Mouse (Mus musculus): Measurements from ENCODE around the gene Tescl. TPM values are rescaled to one million over a fixed set of nuclear protein-coding genes. Genes with fewer than 3 reads are reported as not detected.

The Tescl gene
- total RNA-seq, 2 experiments from 2014 or later, result not detected

DNA sequence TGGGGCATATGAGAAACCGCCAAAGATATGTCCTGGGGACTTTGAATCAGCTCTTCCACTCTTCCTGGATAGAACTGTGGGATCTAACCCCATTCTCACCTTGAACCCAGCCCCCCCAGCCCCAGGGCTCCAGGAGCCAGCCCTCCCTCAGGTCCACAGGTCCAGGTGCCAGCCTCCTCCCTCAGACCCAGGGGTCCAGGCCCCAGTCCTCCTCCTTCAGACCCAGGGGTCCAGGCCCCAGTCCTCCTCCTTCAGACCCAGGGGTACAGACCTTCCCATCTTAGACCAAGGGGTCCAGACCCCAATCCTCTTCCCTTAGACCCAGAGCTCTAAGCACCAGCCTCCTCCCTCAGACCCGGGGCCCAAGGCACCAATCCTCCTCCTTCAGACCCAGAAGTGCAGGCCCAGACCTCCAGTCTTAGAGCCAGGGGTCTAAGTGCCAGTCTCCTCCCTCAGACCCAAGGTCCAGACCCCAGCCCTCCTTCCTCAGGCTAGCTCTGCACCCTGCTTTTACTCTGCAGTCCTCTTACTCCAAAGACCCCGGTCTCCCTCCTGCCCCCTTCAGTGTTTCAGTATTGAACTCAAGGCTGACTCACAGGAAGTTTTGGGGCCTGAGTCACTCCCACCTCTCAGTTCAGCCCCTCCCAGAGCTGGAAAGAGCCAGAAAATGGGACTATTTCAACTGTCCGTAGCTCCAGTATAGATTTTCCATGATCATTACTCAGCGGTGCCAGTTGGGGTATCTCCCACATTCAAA, 31.7 kb upstream of the Tescl start:
- intact Hi-C loops (cut with DNase I), result no loop called here

DNA sequence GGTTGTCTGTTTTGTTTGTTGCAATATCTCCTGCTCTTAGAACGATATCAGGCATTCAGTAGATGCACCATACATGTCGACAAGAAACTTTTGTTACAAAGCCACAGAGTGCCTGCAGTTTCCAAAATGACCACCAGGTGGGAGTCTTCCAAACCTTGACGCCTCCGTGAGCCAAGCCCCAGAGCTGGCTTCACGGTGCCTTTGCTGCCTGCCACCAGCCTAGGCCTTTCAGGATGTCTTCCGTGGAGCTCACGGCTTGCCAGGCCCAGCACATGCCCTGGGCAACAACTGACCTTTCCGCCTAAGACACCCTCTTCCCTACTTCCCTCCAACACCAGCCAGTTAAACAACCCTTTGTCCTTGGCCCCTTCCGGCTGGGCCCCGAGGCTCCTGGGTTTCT, 31.1 kb upstream of the Tescl start:
- peak; percentile 72 to 82 for DNase-seq (ENCODE audit: low spot score in 2 of 2)
- intact Hi-C loops (cut with DNase I), result loop anchor here (1.0 kb wide), 1 partner anchor 20 kb away; no protein-coding TSS in a partner anchor

More for the DNA sequence above, 31.7 kb upstream of the Tescl start:
- DNase-seq (ENCODE audit: low spot score in 2 of 2), result no peak

DNA sequence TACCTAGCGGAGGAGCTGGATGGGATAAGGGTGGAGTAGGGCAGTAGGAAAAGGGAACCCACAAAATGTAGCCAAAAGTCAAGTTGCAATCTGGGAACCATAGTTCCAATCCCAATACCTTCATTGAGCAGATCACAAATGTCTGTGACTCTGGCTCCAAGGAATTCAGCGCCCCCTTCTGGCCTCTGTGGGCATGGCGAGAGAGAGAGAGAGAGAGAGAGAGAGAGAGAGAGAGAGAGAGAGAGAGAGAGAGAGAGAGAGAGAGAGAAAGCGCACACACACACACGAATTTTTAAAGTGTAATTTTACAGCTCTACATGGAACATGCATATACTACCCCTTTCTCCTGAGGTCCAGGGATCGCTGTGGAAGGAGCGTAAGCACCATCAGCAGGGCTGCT, 29.5 kb upstream of the Tescl start:
- intact Hi-C loops (cut with DNase I), result no loop called here
- DNase-seq (ENCODE audit: low spot score in 2 of 2), result peak in 1 of 2 experiments; percentile 29

DNA sequence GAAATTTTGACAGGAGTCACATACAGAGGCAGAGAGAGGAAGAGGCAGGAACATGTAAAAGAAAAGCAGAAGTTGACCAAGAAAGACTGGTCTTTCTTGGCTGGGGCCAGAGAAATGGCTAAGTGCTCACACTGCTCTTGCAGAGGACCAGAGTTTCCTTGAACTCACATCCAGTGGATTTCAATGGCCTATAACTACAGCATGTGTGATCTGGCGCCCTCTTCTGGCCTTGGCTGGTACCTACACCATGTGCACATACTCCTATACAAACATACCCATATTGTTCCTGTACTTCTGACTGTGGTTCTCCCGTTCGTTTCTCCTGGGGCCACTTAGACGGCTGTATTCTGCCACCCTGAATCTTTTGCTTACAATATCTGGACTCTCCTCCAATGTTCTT, 27.3 kb upstream of the Tescl start:
- intact Hi-C loops (cut with DNase I), result no loop called here
- DNase-seq (ENCODE audit: low spot score in 2 of 2), result no peak

DNA sequence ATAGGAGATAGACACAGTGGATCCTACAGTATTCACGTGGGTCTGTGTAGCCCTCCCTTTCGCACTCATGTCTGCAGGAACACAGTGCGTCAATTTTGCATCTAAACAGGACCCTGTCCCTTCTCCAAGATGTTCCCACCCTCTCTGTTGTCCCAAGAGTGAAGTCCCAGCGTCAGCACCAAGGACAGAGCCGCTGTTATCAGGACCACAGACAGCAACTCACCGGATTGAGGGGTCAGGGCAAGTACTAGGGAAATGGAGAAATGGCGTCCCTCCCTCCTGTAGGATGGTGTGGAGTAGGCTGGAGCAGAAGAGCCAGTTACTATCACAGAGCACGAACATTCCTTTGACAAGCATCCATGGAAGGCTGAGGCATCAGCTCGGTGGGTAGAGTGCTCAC, 25.5 kb upstream of the Tescl start:
- intact Hi-C loops (cut with DNase I), result no loop called here
- no peak for DNase-seq (ENCODE audit: low spot score in 2 of 2)

DNA sequence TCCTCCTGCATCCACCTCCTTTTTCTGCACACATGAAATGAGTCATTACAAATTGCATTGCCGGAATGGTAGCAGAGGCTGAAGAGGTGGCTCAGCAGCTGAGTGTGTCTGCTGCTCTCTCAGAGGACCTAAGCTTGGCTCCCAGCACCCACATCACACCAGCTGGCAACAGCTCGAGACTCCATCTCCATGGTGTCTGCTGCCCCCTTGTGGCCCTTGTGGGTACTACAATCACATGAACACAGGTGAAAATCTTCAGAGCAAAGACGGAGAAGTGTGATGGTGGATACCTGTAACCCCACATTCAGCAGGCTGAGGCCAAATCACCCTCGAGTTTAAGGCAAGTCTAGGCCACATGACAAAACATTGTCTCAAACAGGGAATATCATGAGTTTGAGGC, 24.2 kb upstream of the Tescl start:
- intact Hi-C loops (cut with DNase I), result no loop called here
- DNase-seq (ENCODE audit: low spot score in 2 of 2), result no peak

DNA sequence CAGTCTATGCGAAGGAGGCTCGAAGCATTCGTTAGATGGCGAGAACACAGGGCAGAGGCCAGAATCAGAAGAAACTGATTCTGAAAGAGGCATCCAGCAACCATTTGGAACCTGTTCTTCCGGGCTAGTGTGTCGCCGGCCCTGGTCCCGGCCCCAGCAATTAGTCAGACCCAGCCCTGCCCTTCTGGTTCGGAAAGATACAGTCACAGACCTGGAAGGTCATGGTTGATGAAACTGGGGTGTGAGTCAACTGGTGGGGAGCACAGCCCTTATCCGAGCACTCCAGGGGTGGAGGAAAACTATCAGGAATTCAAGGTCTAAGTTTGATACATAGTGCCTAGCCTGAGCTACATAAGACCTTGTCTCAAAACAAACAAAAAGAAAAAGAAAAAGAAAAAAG, 22.3 kb upstream of the Tescl start:
- no peak for DNase-seq (ENCODE audit: low spot score in 2 of 2)
- intact Hi-C loops (cut with DNase I), result no loop called here

DNA sequence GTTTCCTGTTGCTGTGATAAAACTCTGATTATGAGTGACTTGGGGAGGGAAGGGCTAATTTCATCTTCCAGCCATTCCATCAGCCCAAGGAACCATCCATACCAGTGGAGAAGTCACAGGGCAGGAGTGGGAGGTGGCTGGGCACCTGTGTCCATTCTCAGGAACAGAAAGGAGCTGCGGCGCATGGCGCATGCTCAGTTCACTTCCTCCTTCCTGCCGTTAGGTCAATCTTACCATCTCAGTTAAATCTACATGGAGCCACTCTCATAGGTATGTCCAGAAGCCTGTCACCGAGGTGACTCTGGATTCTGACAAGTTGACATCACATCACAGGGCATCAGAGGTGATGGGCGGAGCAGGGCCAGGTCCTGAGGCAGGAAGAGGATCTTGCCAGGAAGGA, 21.9 kb upstream of the Tescl start:
- intact Hi-C loops (cut with DNase I), result no loop called here

DNA sequence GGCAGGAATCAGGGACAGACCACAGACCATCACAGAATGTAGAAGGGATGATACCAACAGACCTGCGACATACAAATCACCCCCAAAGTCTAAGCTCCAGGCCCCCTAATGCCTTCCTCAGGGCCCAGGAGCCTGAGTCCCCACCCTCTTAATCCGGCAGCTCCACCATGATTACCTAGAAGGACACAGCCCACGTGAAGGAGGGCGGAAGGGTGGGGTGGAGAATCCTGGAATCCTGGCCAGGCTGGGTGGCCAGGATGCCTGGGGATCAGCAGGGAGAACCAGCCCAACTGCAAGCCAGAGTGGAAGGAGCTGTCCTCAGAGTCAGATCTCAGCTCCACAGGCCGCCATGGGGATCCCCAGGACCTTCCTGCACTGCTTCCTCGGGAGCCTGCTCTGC, 15.2 kb upstream of the Tescl start, which contains the start of gene Lypd5:
Gene Lypd5 (plus strand): TSS at position 301 of the 400 bp plus-strand sequence.
- DNase-seq (ENCODE audit: low spot score in 2 of 2), result no peak
- intact Hi-C loops (cut with DNase I), result no loop called here

More for the DNA sequence above, 21.9 kb upstream of the Tescl start:
- no peak for DNase-seq (ENCODE audit: low spot score in 2 of 2)

DNA sequence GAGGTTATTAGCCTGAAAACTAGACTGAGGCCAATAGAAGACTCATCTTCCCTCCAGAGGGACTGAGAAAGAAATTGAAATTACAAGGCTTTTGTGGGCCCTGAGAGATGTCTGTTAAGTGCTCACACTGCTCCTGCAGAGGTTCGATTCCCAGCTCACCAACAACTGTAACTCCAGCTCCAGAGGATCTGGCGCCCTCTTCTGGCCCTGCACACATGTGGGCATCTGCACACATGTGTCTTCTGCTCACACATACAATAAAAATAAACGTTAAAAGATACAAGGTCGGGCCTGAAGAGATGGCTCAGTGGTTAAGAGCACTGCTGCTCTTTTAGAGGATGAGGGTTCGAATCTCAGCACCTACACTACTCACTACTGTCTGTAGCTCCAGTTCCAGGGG, 12.7 kb upstream of the Tescl start:
- DNase-seq (ENCODE audit: low spot score in 2 of 2), result no peak
- intact Hi-C loops (cut with DNase I), result no loop called here

DNA sequence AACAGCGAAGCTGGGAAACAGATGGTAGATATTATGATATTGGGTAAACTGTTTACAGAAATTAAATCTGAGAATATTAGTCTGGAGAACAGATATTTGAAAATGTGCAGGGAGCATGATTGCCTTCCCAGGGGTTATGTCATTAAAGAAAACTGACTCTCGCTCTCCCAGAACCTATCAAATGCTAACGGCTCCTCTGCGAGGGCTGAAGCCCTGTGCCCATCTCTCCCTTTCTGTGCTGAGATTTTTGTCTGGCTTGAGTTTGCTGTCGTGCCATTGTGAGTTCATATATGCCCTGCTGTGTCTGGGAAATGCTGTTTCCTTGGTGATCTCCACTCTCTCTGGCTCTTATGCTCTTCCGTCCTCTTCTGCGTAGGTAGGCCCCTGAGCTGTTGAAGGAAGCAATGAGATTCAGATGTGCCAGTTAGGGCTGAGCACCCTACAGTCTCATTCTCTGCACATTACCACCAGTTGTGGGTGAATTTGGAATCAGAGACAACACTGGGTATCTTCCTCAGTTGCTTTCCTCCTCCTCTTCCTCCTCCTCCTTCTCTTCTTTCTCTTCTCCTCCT, 10.1 kb upstream of the Tescl start:
- intact Hi-C loops (cut with DNase I), result no loop called here
- DNase-seq (ENCODE audit: low spot score in 2 of 2), result peak in 1 of 2 experiments; percentile 21

DNA sequence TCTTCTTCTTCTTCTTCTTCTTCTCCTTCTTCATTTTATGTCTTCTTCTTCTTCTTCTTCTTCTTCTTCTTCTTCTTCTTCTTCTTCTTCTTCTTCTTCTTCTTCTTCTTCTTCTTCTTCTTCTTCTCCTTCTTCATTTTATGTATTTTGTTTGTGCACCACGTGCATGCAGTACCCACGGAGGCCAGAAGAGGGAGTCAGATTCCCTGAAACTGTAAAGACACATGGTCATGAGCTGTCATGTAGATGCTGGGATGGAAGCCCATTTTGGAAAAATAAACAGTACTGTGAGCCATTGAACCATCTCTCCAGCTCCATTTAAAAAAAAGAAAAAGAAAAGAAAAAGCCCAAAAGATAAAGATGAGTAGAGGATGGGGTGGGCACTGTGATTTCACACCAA, 4.5 kb upstream of the Tescl start:
- intact Hi-C loops (cut with DNase I), result no loop called here
- DNase-seq (ENCODE audit: low spot score in 2 of 2), result no peak

DNA sequence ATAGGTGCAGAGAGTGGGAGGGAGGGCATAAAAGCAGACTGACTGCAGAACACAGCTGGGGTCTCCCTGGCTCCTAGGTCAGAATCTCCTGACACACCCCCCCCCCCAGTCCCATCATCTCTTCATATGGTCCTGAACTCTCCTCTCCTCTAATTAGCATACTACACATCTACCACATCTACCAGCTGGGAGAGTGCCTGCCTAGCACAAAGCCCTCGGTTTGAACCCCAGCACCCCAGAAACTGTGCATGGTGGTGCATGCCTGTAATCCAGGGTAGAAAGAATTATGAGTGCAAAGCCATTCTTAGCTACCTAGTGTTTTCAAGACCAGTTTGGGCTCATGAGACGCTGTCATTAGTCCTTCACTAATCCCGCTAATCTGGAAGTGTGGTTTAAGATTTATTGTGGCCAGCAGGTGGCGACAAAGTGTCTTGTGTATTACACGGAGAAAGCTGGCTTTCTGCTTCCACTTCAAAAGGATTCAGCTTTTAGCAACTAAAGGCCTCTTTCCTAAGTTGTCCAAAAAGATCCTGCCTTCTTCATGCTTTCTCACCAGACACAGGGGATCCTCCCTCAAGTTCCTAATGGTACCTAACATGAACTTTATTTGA, 2.1 kb upstream of the Tescl start:
- peak; percentile 46 to 66 for DNase-seq (ENCODE audit: low spot score in 2 of 2)
- intact Hi-C loops (cut with DNase I), result loop anchor here (2.0 kb wide), 1 partner anchor 49 kb away; no protein-coding TSS in a partner anchor

DNA sequence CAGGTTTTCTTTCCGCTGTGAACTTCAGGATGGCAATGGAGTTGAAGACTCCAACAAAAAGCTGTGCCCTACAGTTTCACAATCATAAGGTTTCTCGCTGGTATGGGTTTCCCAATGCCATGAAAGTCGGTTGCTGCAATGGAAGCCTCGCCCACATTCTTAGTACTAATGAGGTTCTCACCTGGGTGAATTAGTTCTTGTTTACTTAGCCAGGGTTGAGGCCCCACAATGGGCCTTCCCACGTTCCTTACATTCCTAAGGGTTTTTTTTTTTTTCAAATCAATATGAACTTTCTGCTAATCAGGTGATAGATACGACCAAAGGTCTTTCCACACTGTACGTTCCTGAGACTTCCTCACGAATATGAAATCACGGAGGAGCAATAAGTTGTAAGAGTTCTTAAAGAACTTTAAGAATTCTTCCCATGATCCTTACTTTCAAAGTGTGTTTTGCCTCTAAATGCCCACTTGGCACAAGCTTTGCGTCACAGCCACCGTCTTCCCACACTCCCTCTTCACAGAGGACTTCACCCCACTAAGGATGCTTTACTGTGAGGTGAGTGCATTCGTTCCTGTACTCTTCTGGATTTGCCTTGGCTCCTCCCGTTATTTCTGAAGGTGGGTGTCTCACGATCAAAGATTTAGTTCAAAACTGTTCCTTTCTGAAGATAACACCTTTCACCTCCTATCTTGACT, 6.3 kb downstream of the Tescl start:
- intact Hi-C loops (cut with DNase I), result no loop called here
- DNase-seq (ENCODE audit: low spot score in 2 of 2), result no peak

DNA sequence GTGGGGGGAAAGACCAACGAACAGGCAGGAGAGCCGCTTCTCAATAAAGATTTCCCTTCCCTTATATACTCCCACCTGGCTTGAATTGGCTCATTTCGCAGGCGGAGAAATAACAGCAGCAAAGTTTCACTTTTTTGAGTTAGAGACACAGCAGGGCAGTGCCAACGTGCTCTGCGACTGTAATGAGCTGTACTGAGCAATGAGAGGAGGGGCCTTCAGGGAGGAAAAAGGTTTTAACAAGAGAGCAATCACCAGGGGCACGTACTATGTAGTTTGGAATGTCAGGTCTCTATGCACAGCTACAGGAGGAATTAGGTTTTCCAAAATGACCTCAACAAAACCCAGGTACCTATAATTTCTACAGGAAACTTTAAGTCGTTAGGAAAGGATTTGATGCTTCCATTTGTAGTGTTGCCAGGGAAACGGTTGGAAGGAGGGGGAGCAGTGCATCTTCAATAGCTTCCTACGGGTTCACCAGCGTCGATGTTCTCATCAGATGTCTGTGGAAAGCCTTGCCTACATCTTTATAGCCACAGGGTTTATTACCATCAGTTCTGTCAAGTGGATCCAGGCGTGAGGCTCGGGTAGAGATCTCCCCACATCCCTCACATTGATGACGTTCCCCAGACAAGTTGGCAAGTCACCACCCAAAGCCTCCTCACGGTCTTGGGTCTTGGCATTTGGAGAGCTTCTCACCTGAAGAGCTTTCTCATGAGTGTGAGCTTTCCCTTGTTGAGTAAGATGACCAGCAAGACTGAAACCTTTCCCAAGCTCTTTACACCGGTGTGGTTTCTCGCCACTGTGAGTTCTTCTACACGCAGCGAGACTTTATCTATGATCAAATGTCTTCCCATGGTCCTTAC, 7.2 kb downstream of the Tescl start:
- intact Hi-C loops (cut with DNase I), result no loop called here
- DNase-seq (ENCODE audit: low spot score in 2 of 2), result no peak

DNA sequence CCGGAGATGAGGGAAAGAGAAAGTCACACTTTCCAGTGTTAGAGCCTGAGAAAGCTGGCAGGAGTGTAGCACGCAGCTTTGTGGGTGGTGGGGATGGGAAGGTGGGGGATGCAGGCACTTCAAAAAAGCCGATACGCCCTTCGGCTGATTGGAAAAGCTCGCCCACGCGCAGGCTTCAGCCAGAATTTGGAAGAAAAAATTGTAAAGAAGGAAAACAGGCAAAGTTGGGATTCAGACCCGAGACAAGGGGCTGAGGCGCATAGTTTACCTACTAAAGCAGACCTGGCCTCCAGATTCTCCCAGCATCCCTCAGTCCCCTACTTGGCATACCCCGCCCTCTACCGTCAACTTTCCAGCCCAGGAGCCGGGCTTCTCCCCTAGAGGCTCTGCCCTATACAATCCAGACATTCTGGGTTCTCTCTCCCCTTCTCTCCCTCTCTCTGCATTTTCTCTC, 8.0 kb downstream of the Tescl start:
- intact Hi-C loops (cut with DNase I), result no loop called here

DNA sequence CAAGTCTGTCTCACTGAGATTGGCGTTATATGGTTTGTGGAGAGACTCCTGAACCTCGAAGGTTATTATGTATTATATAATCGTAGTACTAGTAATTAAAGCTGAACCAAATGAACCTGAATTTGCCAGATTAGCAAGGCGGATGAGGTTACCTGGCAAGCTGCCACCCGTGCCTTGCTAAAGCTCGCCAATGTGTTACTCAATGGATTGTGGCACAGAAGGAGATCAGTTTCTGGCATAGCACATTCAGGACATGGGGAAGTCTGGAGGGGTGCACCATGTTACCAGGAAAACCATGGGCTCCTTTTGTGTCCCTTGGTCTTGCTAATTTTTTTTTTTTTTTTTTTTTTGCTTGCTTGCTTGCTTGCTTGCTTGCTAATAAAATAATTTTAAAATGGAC, 8.5 kb downstream of the Tescl start:
- no peak for DNase-seq (ENCODE audit: low spot score in 2 of 2)
- intact Hi-C loops (cut with DNase I), result no loop called here

More for the DNA sequence above, 8.0 kb downstream of the Tescl start:
- peak; percentile 50 to 59 for DNase-seq (ENCODE audit: low spot score in 2 of 2)

DNA sequence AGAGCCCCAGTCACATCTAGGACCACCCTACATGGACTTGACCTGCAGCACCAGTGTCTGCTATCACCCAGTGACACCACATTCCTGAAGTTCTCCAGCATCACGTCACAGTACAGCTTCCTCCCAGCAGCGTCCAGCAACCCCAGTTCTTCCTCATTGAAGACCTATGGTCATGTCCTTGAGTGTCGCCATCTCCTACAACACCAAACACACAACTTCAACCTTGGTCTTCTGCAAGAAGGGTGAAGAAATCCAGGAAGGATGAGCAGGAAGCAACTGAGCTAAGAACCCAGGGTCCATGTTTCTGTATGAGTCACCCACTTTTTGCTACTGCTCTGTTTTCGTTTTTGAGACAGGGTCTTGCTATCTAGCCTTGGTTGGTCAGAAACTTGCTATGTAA, 11.1 kb downstream of the Tescl start:
- intact Hi-C loops (cut with DNase I), result no loop called here
- no peak for DNase-seq (ENCODE audit: low spot score in 2 of 2)

DNA sequence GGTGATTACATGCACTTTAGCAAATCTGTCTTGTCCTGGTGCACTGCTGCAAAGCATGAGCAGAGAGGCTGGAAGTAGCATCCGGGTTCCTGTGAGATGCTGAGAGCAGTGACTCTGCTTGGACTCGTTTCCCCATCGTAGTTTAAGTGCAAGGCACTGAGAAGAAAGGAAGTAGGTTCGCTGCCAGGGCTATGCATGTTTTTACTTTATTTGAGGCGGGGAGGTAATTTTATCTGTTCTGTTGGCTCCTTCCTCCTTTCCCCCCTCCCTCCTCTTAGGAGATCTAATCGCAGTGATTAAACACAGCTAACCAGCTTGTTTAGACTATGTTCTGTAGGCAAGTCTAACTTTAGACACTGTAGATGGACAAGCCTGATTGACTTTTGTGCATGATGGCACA, 14.8 kb downstream of the Tescl start:
- intact Hi-C loops (cut with DNase I), result no loop called here
- no peak for DNase-seq (ENCODE audit: low spot score in 2 of 2)
